Mouse (Mus musculus) megakaryocyte, adult 5-6 weeks (primary cell): Measurements from ENCODE around the gene Slc35a1. TPM values are rescaled to one million over a fixed set of nuclear protein-coding genes. Genes with fewer than 3 reads are reported as not detected.

ENCODE experiments used
- ATAC-seq: 2 replicates; pipeline ENCODE4 v1.8.0; 2016; ENCODE audit warnings: mild to moderate bottlenecking, inconsistent platforms; ENCODE audit not compliant: poor library complexity, severe bottlenecking
- total RNA-seq, 2 experiments: library from RNA; stranded (forward) in 1 of 2; stranded (reverse) in 1 of 2; fragments of 153-499, 151-499 nt in 1 of 2; fragments of 221-1000, 200-1000 nt in 1 of 2; gene quantifications; 2 replicates each; pipeline versions ENCODE4 v1.2.3 to v1.2.4; 2015 to 2017

Gene Slc35a1
- total RNA-seq, 2 experiments from 2014 or later = 14.9 to 22.0 TPM

DNA sequence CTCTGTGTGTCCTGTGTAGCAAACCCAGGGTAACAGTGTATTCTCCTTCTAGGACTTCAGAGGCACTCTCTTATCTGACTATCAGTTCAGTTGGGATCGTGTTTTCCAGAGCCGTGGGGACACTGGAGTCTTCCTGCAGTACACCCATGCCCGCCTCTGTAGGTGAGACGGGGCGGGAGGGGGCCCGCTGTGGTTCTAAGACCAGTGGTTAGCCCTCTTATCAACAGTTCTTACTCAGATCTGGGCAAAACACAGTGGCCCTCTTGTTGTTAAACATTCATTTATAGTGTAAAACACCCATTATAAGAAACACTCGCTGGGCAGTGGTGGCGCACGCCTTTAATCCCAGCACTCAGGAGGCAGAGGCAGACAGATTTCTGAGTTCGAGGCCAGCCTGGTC is 31.1 kb downstream of the Slc35a1 start:
- ATAC-seq = no peak

DNA sequence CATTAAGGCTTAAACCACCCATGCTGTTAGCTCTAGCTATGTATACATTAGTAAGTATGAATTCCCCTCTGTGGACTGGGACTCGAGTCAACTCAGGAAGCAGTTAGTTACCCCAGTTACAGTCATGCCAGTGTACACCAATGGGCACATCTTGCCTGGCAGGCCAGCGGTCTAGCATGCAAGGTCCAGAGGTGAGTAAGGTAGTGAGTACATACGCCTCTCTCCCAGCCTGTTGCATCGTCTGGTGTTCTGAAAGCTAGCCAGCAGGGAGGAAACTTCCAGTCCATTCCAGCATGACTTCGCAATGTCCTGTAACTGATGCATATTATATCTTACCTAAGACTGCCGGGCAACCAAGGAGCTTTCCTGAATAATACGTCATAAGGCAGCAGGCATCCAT is 34.1 kb downstream of the Slc35a1 start:
- ATAC-seq = no peak

DNA sequence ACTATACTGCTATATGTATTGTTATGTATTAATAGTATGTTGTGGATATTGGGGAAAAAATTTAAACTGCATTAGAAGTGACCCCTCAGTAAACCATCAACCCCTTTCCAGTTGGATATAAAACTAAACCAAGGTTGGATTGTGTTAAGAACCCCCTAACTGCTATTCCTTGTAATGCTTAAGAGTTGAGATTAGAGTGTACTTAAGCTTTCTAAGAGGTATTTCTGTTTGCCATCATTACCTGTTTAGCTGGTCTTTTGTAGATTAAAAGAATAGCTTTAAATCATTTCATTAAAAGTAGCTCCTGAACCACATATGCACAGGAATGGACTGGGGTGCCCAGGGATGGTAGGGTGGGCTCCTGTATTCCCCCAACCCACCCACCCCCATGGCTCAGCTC is 42.5 kb downstream of the Slc35a1 start:
- no peak for ATAC-seq

DNA sequence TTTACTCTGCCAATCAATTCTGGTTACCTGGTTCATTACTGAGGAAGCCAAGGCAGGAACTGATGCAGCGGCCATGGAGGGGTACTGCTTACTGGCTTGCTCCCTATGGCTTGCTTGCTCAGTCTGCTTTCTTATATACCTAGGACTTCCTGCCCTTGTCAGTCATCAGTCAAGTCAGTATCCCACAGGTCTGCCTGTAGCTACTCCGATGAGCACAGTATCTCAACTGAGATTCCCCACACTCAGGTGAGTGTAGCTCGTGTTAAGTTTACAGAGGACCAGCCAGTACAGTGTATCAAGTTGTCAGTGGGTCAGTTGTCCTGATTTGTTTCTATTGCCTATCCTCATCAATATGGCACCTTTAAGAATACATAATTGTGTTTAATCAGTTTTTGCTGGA is 46.5 kb downstream of the Slc35a1 start:
- no peak for ATAC-seq

DNA sequence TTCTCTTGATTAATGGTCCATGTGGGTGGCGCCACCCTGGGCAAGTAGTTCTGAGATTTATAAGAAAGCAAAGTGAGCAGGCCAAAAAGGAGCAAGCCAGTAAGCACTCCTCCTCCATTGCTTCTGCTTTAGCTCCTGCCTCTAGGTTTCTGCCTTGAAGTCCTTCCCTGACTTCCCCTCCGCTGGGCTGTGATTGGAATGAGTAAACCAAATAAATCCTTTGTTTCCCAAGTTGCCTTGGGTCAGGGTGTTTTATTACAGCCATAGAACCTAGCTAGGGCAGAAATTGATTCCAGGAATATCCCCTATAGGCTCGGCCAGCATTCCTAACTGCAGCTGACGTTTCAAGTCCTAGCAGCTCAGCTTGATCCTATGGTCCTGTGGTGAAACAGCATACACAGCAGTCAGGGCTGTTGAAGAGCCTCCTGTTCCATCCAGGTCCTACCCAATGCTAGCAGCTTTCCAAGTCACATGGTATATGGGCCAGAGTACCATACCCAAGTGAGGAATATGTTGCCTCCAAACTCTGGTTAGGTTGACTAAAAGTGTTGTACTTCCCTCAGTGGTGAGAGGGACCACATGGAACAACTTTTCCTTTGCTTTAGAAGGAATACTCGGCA is 47.4 kb downstream of the Slc35a1 start:
- no peak for ATAC-seq

DNA sequence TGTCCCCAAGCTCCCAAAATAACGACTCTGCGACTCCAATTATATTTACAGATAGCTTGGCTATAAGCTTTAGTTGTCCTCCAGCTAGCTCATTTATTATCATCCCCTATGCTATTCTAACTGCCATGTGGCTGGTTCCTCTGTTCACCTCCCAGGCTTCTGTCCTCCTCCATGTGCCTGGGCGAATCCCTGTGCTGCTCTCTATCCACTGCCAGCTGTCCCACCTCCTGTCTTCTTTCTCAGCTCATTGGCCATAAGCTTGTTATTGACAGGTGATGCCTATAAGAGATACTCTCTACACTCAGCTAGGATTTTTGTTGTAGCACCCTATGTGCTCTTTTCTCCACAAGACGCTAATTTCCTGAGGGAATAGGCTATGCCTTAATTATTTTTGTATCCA is 49.4 kb downstream of the Slc35a1 start:
- no peak for ATAC-seq

DNA sequence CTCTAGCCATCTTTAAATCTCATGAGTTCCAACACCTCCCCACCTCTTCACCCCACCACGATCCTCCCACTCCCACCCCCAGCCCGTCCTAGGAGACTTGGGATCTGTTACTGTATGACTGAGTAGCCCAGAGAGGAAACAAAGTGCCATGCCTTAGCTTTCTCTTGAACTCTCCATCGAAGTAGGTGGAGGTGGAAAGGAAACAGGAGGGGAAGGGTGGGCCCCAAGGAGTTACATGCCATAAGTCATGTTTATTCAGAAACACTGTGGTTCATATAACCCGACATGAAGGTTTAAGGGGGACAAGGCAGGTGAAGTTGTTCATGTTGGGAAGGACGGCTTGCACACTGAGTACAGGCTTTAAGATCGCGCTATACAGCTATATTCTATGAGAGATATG is 49.9 kb downstream of the Slc35a1 start:
- no peak for ATAC-seq

DNA sequence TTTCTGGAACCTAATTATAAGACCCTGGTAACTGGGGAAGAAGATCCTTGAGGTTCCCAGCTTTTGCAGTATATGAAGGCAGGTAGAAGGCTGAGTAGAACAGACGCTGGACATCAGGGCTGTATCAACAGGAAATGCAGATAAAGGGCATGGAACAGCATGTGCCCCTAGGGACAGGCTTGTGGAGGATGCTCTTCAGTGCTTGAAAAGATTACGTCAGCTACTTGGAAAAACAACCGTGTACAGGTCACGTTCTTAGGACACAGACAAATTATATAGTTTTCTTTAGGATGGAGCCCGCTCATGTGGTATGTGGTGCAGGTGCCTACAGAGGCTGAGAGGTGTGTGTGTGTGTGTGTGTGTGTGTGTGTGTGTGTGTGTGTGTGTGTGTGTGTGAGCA is 51.2 kb downstream of the Slc35a1 start:
- ATAC-seq = no peak

DNA sequence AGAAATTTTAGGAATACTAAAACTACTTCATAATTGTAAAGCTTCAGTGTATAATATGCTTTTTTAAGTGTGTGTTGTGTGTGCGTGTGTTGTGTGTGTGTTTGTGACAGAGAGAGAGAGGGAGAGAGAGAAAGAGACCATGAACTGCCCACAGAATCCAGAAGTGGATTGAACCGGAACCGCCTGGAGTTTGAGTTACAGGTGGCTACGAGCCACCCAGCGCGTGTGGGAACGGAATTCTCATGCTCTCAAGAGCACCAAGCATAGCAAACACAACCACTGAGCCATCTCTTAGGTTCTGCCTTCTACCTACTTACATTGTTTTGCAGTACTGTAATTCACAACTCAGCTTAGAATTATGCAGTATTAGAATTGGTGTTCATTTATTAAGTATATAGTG is 53.1 kb downstream of the Slc35a1 start:
- ATAC-seq = no peak

DNA sequence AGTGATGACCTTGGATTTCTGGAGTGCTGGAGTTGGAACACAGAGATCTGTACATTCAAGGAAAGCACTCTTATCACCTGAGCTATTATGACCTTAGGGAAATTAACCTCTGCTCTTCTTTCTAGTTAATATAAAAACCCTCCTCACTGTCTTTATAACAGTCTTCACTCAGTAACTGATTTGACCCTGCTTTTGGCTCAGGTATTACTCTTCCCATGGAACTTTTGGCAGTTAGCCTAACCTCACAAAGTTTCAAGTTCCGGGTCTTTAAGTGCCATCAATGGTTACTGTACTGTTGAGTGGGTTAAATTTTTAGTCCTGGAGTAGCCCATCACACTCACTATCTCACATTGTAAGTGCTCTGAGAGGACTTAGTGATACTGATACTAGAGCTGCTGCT is 57.3 kb downstream of the Slc35a1 start:
- no peak for ATAC-seq

DNA sequence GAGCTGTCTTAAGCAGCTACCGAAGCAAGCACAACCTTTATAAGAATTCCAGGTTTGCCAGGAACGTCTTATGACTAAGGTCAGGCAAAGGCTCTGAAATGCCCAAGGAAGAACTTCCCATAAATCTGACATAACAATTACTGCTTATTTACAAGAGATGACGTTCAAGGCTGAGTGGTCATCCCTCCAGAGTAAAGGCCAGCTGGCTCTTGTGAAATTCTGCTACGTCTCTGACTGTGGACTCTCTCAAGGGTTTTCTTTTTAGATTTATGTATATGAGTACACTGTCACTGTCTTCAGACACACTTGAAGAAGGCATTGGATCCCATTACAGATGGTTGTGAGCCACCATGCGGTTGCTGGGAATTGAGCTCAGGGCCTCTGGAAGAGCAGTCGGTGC is 60.8 kb downstream of the Slc35a1 start:
- ATAC-seq = no peak

DNA sequence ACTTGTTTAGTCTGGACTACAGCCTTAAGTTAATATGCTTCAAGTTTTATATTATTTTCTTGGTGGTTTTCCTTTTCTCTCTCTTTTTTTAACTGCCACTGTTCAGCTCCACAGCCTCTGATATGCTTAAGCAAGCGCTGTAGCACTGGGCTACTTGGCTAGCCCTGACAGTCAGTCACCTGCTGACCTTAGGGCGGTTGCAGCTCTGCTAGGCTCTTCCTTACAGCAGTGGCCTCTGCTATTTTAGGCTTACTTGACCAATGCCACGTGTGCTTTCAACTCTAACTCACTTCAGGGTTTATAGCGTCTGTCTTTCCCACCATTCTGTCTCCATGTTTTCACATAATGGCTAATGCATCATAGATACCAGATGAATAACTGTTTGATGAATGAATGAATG is 61.7 kb downstream of the Slc35a1 start:
- ATAC-seq = no peak

DNA sequence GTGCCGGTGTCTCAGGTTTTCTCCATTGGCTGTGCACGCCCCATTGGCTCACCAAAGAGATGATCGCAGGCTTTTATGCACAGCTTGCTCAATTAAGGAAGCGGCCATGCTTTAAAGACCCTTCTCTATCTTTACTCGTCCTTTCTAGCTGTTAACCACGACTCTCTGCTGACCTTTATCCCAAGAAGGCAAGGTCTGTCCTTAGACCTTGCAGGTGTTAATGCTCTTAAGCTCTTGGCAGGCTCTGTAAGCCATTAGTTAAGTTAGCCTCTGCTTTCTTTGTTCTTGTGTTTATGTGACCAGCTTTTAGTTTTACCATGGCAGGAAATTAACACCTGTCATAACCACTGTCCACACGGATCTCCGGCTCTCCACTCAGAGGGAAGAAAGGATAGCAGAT is 71.1 kb downstream of the Slc35a1 start:
- no peak for ATAC-seq

DNA sequence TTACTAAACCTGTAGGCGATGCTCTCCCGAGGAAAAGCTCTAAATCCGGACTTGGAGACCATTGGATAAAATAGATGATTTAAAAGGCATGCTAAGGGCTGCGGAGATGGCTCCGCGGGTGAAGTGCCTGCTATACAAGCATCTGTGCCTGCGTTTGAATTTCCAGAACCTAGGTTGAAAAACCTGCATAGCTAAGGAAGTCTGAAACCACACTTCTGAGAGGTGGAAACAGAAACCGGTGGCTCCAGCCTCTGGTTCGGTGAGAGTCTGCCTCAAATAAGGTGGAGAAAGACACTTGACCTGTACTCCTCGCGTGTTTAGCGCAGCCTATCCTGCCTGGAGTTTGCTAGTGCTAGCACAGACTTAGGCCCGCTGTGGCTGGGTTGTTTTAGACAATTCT is 71.9 kb downstream of the Slc35a1 start:
- peak; percentile 19; the same call in 1 of the 2 replicates for ATAC-seq

DNA sequence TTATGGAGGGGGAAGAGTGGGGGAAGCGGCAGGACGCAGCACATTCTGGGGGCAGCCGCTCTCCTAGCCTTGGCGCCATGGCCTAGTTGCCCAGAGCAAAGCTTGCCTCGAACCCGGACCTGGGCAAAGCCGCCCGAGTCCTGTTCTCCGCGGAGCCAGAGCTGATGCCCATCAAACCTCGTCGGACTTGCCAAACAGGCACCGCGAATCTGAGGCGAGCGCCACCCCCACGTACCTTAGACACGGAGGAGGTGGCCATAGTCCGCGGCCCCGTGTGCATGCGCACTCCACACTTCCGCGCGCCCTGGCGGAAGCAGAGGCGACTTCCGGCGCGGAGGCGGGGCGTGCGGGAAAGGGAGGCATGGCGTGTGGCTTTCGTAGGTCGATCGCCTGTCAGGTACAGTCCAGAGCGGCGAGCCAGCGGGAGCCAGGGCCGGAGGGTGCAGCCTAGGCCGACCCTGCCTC is 72.6 kb downstream of the Slc35a1 start, which contains the start of the genes Orc3 and Rars2:
TSS of gene Orc3 (minus strand) at position 315 of the 465 bp plus-strand sequence.
TSS of gene Rars2 (plus strand) at position 328 of the 465 bp plus-strand sequence.
- peak; percentile 99 for ATAC-seq

DNA sequence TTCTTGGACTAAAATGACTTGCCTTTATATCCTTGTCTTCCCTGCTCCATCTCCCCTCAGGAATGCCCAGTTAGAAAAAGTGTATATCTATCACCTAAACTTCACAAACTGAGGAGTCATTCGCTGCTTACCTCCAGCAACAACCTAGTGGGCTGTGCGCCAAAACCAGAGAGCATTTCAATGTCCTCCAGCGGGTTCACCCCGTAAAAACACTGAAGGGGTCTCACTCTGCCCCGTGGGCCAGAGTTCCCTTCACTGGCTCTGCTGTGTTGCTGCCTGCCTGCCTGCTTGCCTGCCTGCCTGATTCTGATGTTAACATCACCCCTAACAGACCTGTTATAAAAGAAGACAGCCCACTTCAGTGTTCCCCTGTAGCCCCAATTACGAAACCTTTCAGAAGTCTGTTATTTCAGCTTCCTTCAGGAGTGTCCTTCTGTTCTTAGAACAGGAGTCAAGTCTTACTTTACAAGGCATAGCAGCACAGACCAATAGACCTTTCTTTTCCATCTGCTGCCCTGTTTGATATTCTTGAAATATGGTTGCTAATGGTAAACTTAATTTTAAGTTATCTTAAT is 73.6 kb downstream of the Slc35a1 start:
- ATAC-seq = no peak

Other genes starting within 250 kb of the Slc35a1 start
- 59.6 and 68.0 TPM in 2 replicates for gene Akirin2, start 136.5 kb downstream of the Slc35a1 start, total RNA-seq (2015)
- gene Akirin2, start 136.5 kb downstream of the Slc35a1 start, total RNA-seq (2017) = 49.9 and 62.4 TPM in 2 replicates
- gene Orc3, start 72.5 kb downstream of the Slc35a1 start, total RNA-seq (2015) = 61.1 and 71.6 TPM in 2 replicates
- 55.7 and 61.4 TPM in 2 replicates for gene Orc3, start 72.5 kb downstream of the Slc35a1 start, total RNA-seq (2017)
- 16.1 and 19.4 TPM in 2 replicates for gene Rars2, start 72.5 kb downstream of the Slc35a1 start, total RNA-seq (2015)
- 15.7 and 21.0 TPM in 2 replicates for gene Rars2, start 72.5 kb downstream of the Slc35a1 start, total RNA-seq (2017)
- not detected in 2 replicates for gene Cfap206, start 42.8 kb upstream of the Slc35a1 start, total RNA-seq (2015)
- gene Cfap206, start 42.8 kb upstream of the Slc35a1 start, total RNA-seq (2017) = not detected in 2 replicates
- not detected in 2 replicates for gene Gm136, start 68.8 kb upstream of the Slc35a1 start, total RNA-seq (2015)
- gene Gm136, start 68.8 kb upstream of the Slc35a1 start, total RNA-seq (2017) = not detected in 2 replicates
- 21.2 and 22.9 TPM in 2 replicates for gene Smim8, start 91.0 kb upstream of the Slc35a1 start, total RNA-seq (2015)
- gene Smim8, start 91.0 kb upstream of the Slc35a1 start, total RNA-seq (2017) = 12.7 and 20.6 TPM in 2 replicates
- gene Zfp292, start 195.5 kb upstream of the Slc35a1 start, total RNA-seq (2015) = 25.0 and 26.7 TPM in 2 replicates
- 24.6 and 26.3 TPM in 2 replicates for gene Zfp292, start 195.5 kb upstream of the Slc35a1 start, total RNA-seq (2017)
- not detected in 2 replicates for gene Cga, start 206.3 kb upstream of the Slc35a1 start, total RNA-seq (2015)
- gene Cga, start 206.3 kb upstream of the Slc35a1 start, total RNA-seq (2017) = not detected in 2 replicates